Mouse (Mus musculus): ENCODE measurements at regions not wholly inside any gene's neighbourhood (a gene's known extent, or its start where the extent isn't known, plus 50 kb on each side); places are given as distances from the start of the nearest gene placed in this dataset.

- Histone ChIP-seq H3K27me3 (ENCODE audit: insufficient read depth, low read length) (no peaks in the 10 kb centered on the region), H3K9me3 (replicated peaks) (peaks cover 73% of the 10 kb centered on the region), H3K4me1 (ENCODE audit: insufficient read depth, low read depth, low read length) (no peaks in the 10 kb centered on the region), H3K36me3 (replicated peaks) (no peaks in the 10 kb centered on the region), H3K4me3 (ENCODE audit: low read depth, low read length) (no peak overlapping the region)
- DNase-seq (ENCODE audit: low spot score) (no peak), ATAC-seq (ENCODE audit: extremely low read depth, insufficient number of reproducible peaks, low FRiP score, poor library complexity, severe bottlenecking) (no peak)
- TF ChIP-seq POLR2AphosphoS5 (IDR thresholded peaks at IDR 0.05; ENCODE audit: insufficient replicate concordance, low read depth, low read length) (no peak), GATA2 (IDR thresholded peaks at IDR 0.05; ENCODE audit: borderline replicate concordance, low read depth, low read length) (no peak), TAL1 (conservative IDR thresholded peaks at IDR 0.05; ENCODE audit: low read depth, low read length) (no peak), GATA1 (IDR thresholded peaks at IDR 0.05; ENCODE audit: borderline replicate concordance, low read length) (no peak), CTCF (IDR thresholded peaks at IDR 0.05; ENCODE audit: low read depth, low read length) (no peak)
Observed at GRCm38 (mm10) chr8:92609908-92610307, 64.2 kb upstream of the Irx6 start.

DNA sequence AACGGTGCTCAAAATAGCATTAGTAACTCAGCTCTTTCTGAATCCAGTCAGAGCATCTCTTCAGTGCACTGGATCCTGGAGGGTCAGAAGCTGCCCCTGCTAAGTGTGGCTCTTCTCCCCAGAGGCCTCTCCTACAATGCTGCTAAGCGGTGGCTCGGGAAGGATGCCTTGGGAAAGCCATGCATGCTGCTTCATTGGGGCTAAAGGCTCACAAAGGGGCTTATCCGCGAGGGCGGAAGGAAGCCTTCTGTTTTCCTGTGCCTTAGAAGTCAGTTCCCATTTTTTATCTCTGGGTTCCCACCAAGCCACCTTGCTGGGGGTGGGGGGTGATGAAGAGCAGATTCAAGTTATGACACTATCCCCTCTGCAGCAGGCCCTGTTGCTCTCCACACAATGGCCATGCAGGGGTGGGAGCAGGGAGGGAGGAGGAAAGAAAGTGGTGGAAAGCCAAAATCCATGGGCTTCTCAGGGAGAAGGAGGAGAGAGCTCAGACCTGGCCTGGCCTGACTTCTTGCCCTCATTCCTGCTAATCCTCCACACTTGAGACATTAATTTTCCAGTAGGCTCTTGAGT lies 63.5 kb upstream of the Irx6 start:
- no peak for TF ChIP-seq GATA2 (IDR thresholded peaks at IDR 0.05; ENCODE audit: borderline replicate concordance, low read depth, low read length)
- no peak for TF ChIP-seq CTCF (IDR thresholded peaks at IDR 0.05; ENCODE audit: low read depth, low read length)
- TF ChIP-seq TAL1 (conservative IDR thresholded peaks at IDR 0.05; ENCODE audit: low read depth, low read length): no peak
- no peak for TF ChIP-seq POLR2AphosphoS5 (IDR thresholded peaks at IDR 0.05; ENCODE audit: insufficient replicate concordance, low read depth, low read length)
- no peak for TF ChIP-seq GATA1 (IDR thresholded peaks at IDR 0.05; ENCODE audit: borderline replicate concordance, low read length)
- ATAC-seq (ENCODE audit: extremely low read depth, insufficient number of reproducible peaks, low FRiP score, poor library complexity, severe bottlenecking): no peak
- DNase-seq (ENCODE audit: low spot score): no peak
- peaks cover 75% of the 10 kb centered on the region for H3K9me3 ChIP-seq (replicated peaks)
- H3K27me3 ChIP-seq (ENCODE audit: insufficient read depth, low read length): no peaks in the 10 kb centered on the region
- no peaks in the 10 kb centered on the region for H3K4me1 ChIP-seq (ENCODE audit: insufficient read depth, low read depth, low read length)
- H3K36me3 ChIP-seq (replicated peaks): no peaks in the 10 kb centered on the region
- no peak overlapping the region for H3K4me3 ChIP-seq (ENCODE audit: low read depth, low read length)

DNA sequence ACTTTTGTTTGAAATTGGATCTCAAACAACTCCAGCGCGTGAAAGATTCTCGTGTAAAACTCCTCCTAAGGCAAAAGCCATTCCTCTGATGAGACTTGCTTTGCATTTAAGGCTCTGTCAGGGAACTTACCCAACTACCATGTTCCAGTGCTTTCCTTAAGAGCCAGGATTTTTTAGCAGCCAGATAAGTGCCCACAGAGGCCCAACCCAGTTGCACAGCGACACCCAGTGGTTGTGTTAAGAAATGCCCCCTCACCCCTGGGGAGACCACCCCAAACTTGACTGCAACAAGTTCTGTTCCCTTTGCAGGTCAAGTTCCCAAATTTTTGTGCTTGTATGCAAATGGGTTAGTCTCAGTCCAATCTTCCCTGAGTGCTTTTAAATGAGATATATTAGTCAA lies 60.6 kb upstream of the Irx6 start:
- H3K27me3 ChIP-seq (ENCODE audit: insufficient read depth, low read length): no peaks in the 10 kb centered on the region
- peaks cover 76% of the 10 kb centered on the region for H3K9me3 ChIP-seq (replicated peaks)
- H3K36me3 ChIP-seq (replicated peaks): no peaks in the 10 kb centered on the region
- no peaks in the 10 kb centered on the region for H3K4me1 ChIP-seq (ENCODE audit: insufficient read depth, low read depth, low read length)
- TF ChIP-seq GATA1 (IDR thresholded peaks at IDR 0.05; ENCODE audit: borderline replicate concordance, low read length) (no peak), CTCF (IDR thresholded peaks at IDR 0.05; ENCODE audit: low read depth, low read length) (no peak), TAL1 (conservative IDR thresholded peaks at IDR 0.05; ENCODE audit: low read depth, low read length) (no peak), POLR2AphosphoS5 (IDR thresholded peaks at IDR 0.05; ENCODE audit: insufficient replicate concordance, low read depth, low read length) (no peak), GATA2 (IDR thresholded peaks at IDR 0.05; ENCODE audit: borderline replicate concordance, low read depth, low read length) (no peak)
- ATAC-seq (ENCODE audit: extremely low read depth, insufficient number of reproducible peaks, low FRiP score, poor library complexity, severe bottlenecking) (no peak), DNase-seq (ENCODE audit: low spot score) (no peak)
- H3K4me3 ChIP-seq (ENCODE audit: low read depth, low read length): no peak overlapping the region

GRCm38 (mm10) chr8:92616341-92617115 lies 57.6 kb upstream of the Irx6 start:
- DNase-seq (ENCODE audit: low spot score) (no peak), ATAC-seq (ENCODE audit: extremely low read depth, insufficient number of reproducible peaks, low FRiP score, poor library complexity, severe bottlenecking) (no peak)
- H3K36me3 ChIP-seq (replicated peaks): no peaks in the 10 kb centered on the region
- H3K9me3 ChIP-seq (replicated peaks): peaks cover 67% of the 10 kb centered on the region
- H3K4me3 ChIP-seq (ENCODE audit: low read depth, low read length): no peak overlapping the region
- no peak for TF ChIP-seq GATA2 (IDR thresholded peaks at IDR 0.05; ENCODE audit: borderline replicate concordance, low read depth, low read length)
- no peak for TF ChIP-seq GATA1 (IDR thresholded peaks at IDR 0.05; ENCODE audit: borderline replicate concordance, low read length)
- no peak for TF ChIP-seq TAL1 (conservative IDR thresholded peaks at IDR 0.05; ENCODE audit: low read depth, low read length)
- TF ChIP-seq CTCF (IDR thresholded peaks at IDR 0.05; ENCODE audit: low read depth, low read length): no peak
- TF ChIP-seq POLR2AphosphoS5 (IDR thresholded peaks at IDR 0.05; ENCODE audit: insufficient replicate concordance, low read depth, low read length): no peak
- no peaks in the 10 kb centered on the region for H3K4me1 ChIP-seq (ENCODE audit: insufficient read depth, low read depth, low read length)
- H3K27me3 ChIP-seq (ENCODE audit: insufficient read depth, low read length): no peaks in the 10 kb centered on the region

GRCm38 (mm10) chr8:92618281-92618680 lies 55.8 kb upstream of the Irx6 start:
- peaks cover 63% of the 10 kb centered on the region for H3K9me3 ChIP-seq (replicated peaks)
- no peak overlapping the region for H3K4me3 ChIP-seq (ENCODE audit: low read depth, low read length)
- no peaks in the 10 kb centered on the region for H3K4me1 ChIP-seq (ENCODE audit: insufficient read depth, low read depth, low read length)
- H3K36me3 ChIP-seq (replicated peaks): no peaks in the 10 kb centered on the region
- no peaks in the 10 kb centered on the region for H3K27me3 ChIP-seq (ENCODE audit: insufficient read depth, low read length)
- DNase-seq (ENCODE audit: low spot score) (no peak), ATAC-seq (ENCODE audit: extremely low read depth, insufficient number of reproducible peaks, low FRiP score, poor library complexity, severe bottlenecking) (no peak)
- TF ChIP-seq TAL1 (conservative IDR thresholded peaks at IDR 0.05; ENCODE audit: low read depth, low read length): no peak
- TF ChIP-seq POLR2AphosphoS5 (IDR thresholded peaks at IDR 0.05; ENCODE audit: insufficient replicate concordance, low read depth, low read length): no peak
- TF ChIP-seq CTCF (IDR thresholded peaks at IDR 0.05; ENCODE audit: low read depth, low read length): no peak
- no peak for TF ChIP-seq GATA2 (IDR thresholded peaks at IDR 0.05; ENCODE audit: borderline replicate concordance, low read depth, low read length)
- TF ChIP-seq GATA1 (IDR thresholded peaks at IDR 0.05; ENCODE audit: borderline replicate concordance, low read length): no peak
